Mouse (Mus musculus): ENCODE results near the gene 6330403K07Rik.

The 6330403K07Rik gene

GRCm38 (mm10) chr11:70982030-70982429 lies 51.3 kb downstream of the 6330403K07Rik start:
- no peak for DNase-seq
